Mouse (Mus musculus): Measurements from ENCODE around the gene Slc7a11.

Slc7a11 gene

GRCm38 (mm10) chr3:49867951-49868584, 575.3 kb downstream of the Slc7a11 start:
- DNase-seq (ENCODE audit: low read depth, low spot score): no peak

GRCm38 (mm10) chr3:49867147-49867950, 576.1 kb downstream of the Slc7a11 start:
- no peak for DNase-seq (ENCODE audit: low read depth, low spot score)

GRCm38 (mm10) chr3:49866061-49866515, 577.3 kb downstream of the Slc7a11 start:
- no peak for DNase-seq (ENCODE audit: low read depth, low spot score)

GRCm38 (mm10) chr3:49856797-49857196, 586.6 kb downstream of the Slc7a11 start:
- DNase-seq (ENCODE audit: low read depth, low spot score): peak; percentile 67

- DNase-seq (ENCODE audit: low read depth, low spot score): no peak
These were observed 589.1 kb downstream of the Slc7a11 start for GRCm38 (mm10) chr3:49854277-49854676.

GRCm38 (mm10) chr3:49842971-49843370, 600.4 kb downstream of the Slc7a11 start:
- DNase-seq (ENCODE audit: low read depth, low spot score): no peak
